Mouse (Mus musculus): ENCODE data around the gene Phf21a. TPM values are rescaled to one million over a fixed set of nuclear protein-coding genes. Genes with fewer than 3 reads are reported as not detected.
A peak's percentile ranks its signal among the peaks of the same experiment; 100 is the strongest.

Gene Phf21a
- total RNA-seq, 2 experiments from 2014 or later, result 48.8 to 81.2 TPM

- ATAC-seq (ENCODE audit: poor library complexity, severe bottlenecking), result peak; percentile 91
These were observed 282.2 kb downstream of the Phf21a start for GRCm38 (mm10) chr2:92375099-92375623.

- ATAC-seq (ENCODE audit: poor library complexity, severe bottlenecking), result no peak
These were observed 282.9 kb downstream of the Phf21a start for GRCm38 (mm10) chr2:92375788-92376187.

- ATAC-seq (ENCODE audit: poor library complexity, severe bottlenecking), result no peak
These were observed 283.4 kb downstream of the Phf21a start for GRCm38 (mm10) chr2:92376300-92376699.

GRCm38 (mm10) chr2:92377320-92377719, 284.4 kb downstream of the Phf21a start:
- no peak for ATAC-seq (ENCODE audit: poor library complexity, severe bottlenecking)

- no peak for ATAC-seq (ENCODE audit: poor library complexity, severe bottlenecking)
These were observed 287.0 kb downstream of the Phf21a start for GRCm38 (mm10) chr2:92379783-92380494.

- ATAC-seq (ENCODE audit: poor library complexity, severe bottlenecking), result no peak
These were observed 287.7 kb downstream of the Phf21a start for GRCm38 (mm10) chr2:92380495-92381050.

GRCm38 (mm10) chr2:92381161-92381560, 288.2 kb downstream of the Phf21a start:
- ATAC-seq (ENCODE audit: poor library complexity, severe bottlenecking), result no peak

- ATAC-seq (ENCODE audit: poor library complexity, severe bottlenecking), result no peak
These were observed 289.1 kb downstream of the Phf21a start, which contains the start of gene 1700029I15Rik for GRCm38 (mm10) chr2:92381901-92382588. Gene 1700029I15Rik (plus strand): TSS chr2:92382538.

GRCm38 (mm10) chr2:92382759-92383158, 289.8 kb downstream of the Phf21a start:
- no peak for ATAC-seq (ENCODE audit: poor library complexity, severe bottlenecking)

GRCm38 (mm10) chr2:92384101-92384500, 291.2 kb downstream of the Phf21a start:
- ATAC-seq (ENCODE audit: poor library complexity, severe bottlenecking), result no peak

- no peak for ATAC-seq (ENCODE audit: poor library complexity, severe bottlenecking)
These were observed 292.5 kb downstream of the Phf21a start for GRCm38 (mm10) chr2:92385113-92386051.

- ATAC-seq (ENCODE audit: poor library complexity, severe bottlenecking), result no peak
These were observed 294.1 kb downstream of the Phf21a start for GRCm38 (mm10) chr2:92386821-92387570.

- ATAC-seq (ENCODE audit: poor library complexity, severe bottlenecking), result no peak
These were observed 294.7 kb downstream of the Phf21a start for GRCm38 (mm10) chr2:92387646-92388045.

GRCm38 (mm10) chr2:92388081-92388517, 295.2 kb downstream of the Phf21a start:
- ATAC-seq (ENCODE audit: poor library complexity, severe bottlenecking), result no peak

GRCm38 (mm10) chr2:92388891-92389641, 296.1 kb downstream of the Phf21a start:
- ATAC-seq (ENCODE audit: poor library complexity, severe bottlenecking), result no peak

- ATAC-seq (ENCODE audit: poor library complexity, severe bottlenecking), result no peak
These were observed 296.7 kb downstream of the Phf21a start for GRCm38 (mm10) chr2:92389645-92390044.

- ATAC-seq (ENCODE audit: poor library complexity, severe bottlenecking), result no peak
These were observed 297.5 kb downstream of the Phf21a start for GRCm38 (mm10) chr2:92390206-92390930.

- ATAC-seq (ENCODE audit: poor library complexity, severe bottlenecking), result no peak
These were observed 298.2 kb downstream of the Phf21a start for GRCm38 (mm10) chr2:92391116-92391515.

Measured in megakaryocyte, adult 5-6 weeks (primary cell).